Mouse (Mus musculus) MN1 (cell line): ENCODE data around the gene Dynlrb2.

Source experiments
- DNase-seq: peaks from one replicate; pipeline ENCODE4 v3.0.0-alpha.2; 2016; ENCODE audit warnings: low spot score

Gene Dynlrb2

GRCm38 (mm10) chr8:116542842-116543241 lies 38.1 kb downstream of the Dynlrb2 start:
- DNase-seq, result no peak

DNA sequence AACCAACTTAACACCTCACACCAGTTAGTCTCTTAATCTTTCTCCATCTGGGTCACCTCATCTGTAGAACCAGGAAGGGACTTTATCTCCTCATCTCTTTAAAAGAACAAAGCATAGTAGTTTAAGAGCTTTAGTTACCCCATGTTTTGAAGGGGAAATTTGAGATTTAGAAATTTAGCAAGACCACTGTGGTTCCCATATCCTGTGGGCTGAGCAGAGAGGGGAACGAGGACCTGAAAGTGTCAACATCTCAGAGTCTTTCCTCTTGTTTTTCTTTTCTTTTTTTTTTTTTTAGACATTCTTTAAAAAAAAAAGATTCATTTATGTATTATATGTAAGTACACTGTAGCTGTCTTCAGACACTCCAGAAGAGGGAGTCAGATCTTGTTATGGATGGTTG lies 38.6 kb downstream of the Dynlrb2 start:
- no peak for DNase-seq

GRCm38 (mm10) chr8:116552255-116552654 lies 47.5 kb downstream of the Dynlrb2 start:
- no peak for DNase-seq

DNA sequence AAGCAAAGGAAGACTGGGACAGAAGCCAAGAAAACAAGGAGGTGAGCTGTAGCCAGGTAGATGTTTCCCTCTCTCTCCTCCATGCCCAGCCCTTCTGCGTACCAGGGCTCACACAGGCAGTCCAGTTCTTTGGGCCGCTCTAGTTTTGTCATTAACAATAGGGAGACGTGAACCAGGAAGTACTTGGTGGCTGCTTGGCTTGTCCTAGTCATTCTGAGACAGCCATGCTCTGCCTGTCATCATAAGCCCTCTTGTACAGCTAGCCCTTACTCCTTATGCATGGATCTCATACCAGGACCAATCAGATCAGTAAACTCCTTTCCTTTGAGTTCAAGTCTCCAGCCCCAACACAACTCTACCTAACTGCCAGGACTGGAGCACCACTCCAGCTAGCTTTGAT lies 48.0 kb downstream of the Dynlrb2 start:
- DNase-seq, result no peak
